Mouse (Mus musculus): ENCODE results near the gene Luzp1. TPM values are rescaled to one million over a fixed set of nuclear protein-coding genes. Genes with fewer than 3 reads are reported as not detected.
A peak's percentile ranks its signal among the peaks of the same experiment; 100 is the strongest.

The Luzp1 gene
- polyA plus RNA-seq (2012; rRNA removed), result 21.6 and 21.9 TPM in 2 replicates

GRCm38 (mm10) chr4:136469371-136469903 is at the start of gene Luzp1:
Luzp1 (plus strand) TSS chr4:136469761.
- DNase-seq (ENCODE audit: extremely low spot score in 1 of 2, low spot score in 1 of 2), result peak; percentile 86 to 96

- no peak for DNase-seq (ENCODE audit: extremely low spot score in 1 of 2, low spot score in 1 of 2)
Measured at GRCm38 (mm10) chr4:136423224-136423623, 46.3 kb upstream of the Luzp1 start, which contains the start of gene Htr1d. Htr1d (plus strand) TSS chr4:136423524.

GRCm38 (mm10) chr4:136424120-136424999 is 45.2 kb upstream of the Luzp1 start:
- no peak for DNase-seq (ENCODE audit: extremely low spot score in 1 of 2, low spot score in 1 of 2)

GRCm38 (mm10) chr4:136425000-136425288 is 44.6 kb upstream of the Luzp1 start:
- no peak for DNase-seq (ENCODE audit: extremely low spot score in 1 of 2, low spot score in 1 of 2)

- no peak for DNase-seq (ENCODE audit: extremely low spot score in 1 of 2, low spot score in 1 of 2)
Measured at GRCm38 (mm10) chr4:136430609-136431375, 38.8 kb upstream of the Luzp1 start.

GRCm38 (mm10) chr4:136431376-136431693 is 38.2 kb upstream of the Luzp1 start:
- DNase-seq (ENCODE audit: extremely low spot score in 1 of 2, low spot score in 1 of 2), result peak in 1 of 2 experiments; percentile 68

- DNase-seq (ENCODE audit: extremely low spot score in 1 of 2, low spot score in 1 of 2), result no peak
Measured at GRCm38 (mm10) chr4:136434029-136434428, 35.5 kb upstream of the Luzp1 start.

GRCm38 (mm10) chr4:136439106-136439505 is 30.5 kb upstream of the Luzp1 start:
- no peak for DNase-seq (ENCODE audit: extremely low spot score in 1 of 2, low spot score in 1 of 2)

- DNase-seq (ENCODE audit: extremely low spot score in 1 of 2, low spot score in 1 of 2), result no peak
Measured at GRCm38 (mm10) chr4:136441354-136442043, 28.1 kb upstream of the Luzp1 start.

- no peak for DNase-seq (ENCODE audit: extremely low spot score in 1 of 2, low spot score in 1 of 2)
Measured at GRCm38 (mm10) chr4:136444561-136444960, 25.0 kb upstream of the Luzp1 start.

- DNase-seq (ENCODE audit: extremely low spot score in 1 of 2, low spot score in 1 of 2), result no peak
Measured at GRCm38 (mm10) chr4:136449795-136450194, 19.8 kb upstream of the Luzp1 start.

GRCm38 (mm10) chr4:136450271-136450670 is 19.3 kb upstream of the Luzp1 start:
- no peak for DNase-seq (ENCODE audit: extremely low spot score in 1 of 2, low spot score in 1 of 2)

GRCm38 (mm10) chr4:136451564-136451963 is 18.0 kb upstream of the Luzp1 start:
- no peak for DNase-seq (ENCODE audit: extremely low spot score in 1 of 2, low spot score in 1 of 2)

GRCm38 (mm10) chr4:136452286-136452685 is 17.3 kb upstream of the Luzp1 start:
- DNase-seq (ENCODE audit: extremely low spot score in 1 of 2, low spot score in 1 of 2), result no peak

- no peak for DNase-seq (ENCODE audit: extremely low spot score in 1 of 2, low spot score in 1 of 2)
Measured at GRCm38 (mm10) chr4:136452792-136453191, 16.8 kb upstream of the Luzp1 start.

GRCm38 (mm10) chr4:136454850-136455260 is 14.7 kb upstream of the Luzp1 start:
- peak; percentile 41 to 91 for DNase-seq (ENCODE audit: extremely low spot score in 1 of 2, low spot score in 1 of 2)

- DNase-seq (ENCODE audit: extremely low spot score in 1 of 2, low spot score in 1 of 2), result no peak
Measured at GRCm38 (mm10) chr4:136456516-136457218, 12.9 kb upstream of the Luzp1 start.

- no peak for DNase-seq (ENCODE audit: extremely low spot score in 1 of 2, low spot score in 1 of 2)
Measured at GRCm38 (mm10) chr4:136458276-136458675, 11.3 kb upstream of the Luzp1 start.

- DNase-seq (ENCODE audit: extremely low spot score in 1 of 2, low spot score in 1 of 2), result no peak
Measured at GRCm38 (mm10) chr4:136459210-136459609, 10.4 kb upstream of the Luzp1 start.

- no peak for DNase-seq (ENCODE audit: extremely low spot score in 1 of 2, low spot score in 1 of 2)
Measured at GRCm38 (mm10) chr4:136461206-136461605, 8.4 kb upstream of the Luzp1 start.
